Mouse (Mus musculus): ENCODE results near the gene Cdk12. TPM values are rescaled to one million over a fixed set of nuclear protein-coding genes. Genes with fewer than 3 reads are reported as not detected.
"Not testable (repeated sequence)": the region's sequence is repeated elsewhere in the genome, so short reads cannot be mapped to it uniquely, and the experiment has no call there.

Gene Cdk12
- 12.0 and 16.5 TPM in 2 replicates for polyA plus RNA-seq (2014; fragmentation: Nextera tagmentation; extraction: Ambion mirVana)

GRCm38 (mm10) chr11:98202641-98203350, at the start of gene Cdk12:
Gene Cdk12 (plus strand): TSS chr11:98203059.
- Histone ChIP-seq H3K4me1 (replicated peaks; ENCODE audit: control insufficient read depth, insufficient read depth, low read length) (no peaks in the 10 kb centered on the region), H3K27me3 (ENCODE audit: control insufficient read depth, insufficient read depth, low read length) (no peaks in the 10 kb centered on the region), H3K9ac (ENCODE audit: low read depth, low read length) (peak within 1 kb of the TSS; percentile 99), H3K4me2 (replicated peaks; ENCODE audit: low read depth, low read length) (peak within 1 kb of the TSS; percentile 89), H3K36me3 (ENCODE audit: control insufficient read depth, insufficient read depth, low read length) (no peaks in the 10 kb centered on the region), H3K4me3 (ENCODE audit: low read depth, low read length) (peak within 1 kb of the TSS; percentile 97), H3K9me3 (ENCODE audit: control insufficient read depth, low read length) (no peaks in the 10 kb centered on the region), H3K27ac (ENCODE audit: low read depth, low read length) (peak within 1 kb of the TSS; percentile 99)
- under 1% methylated on average over 55 of the region's 63 CpGs for WGBS
- peak; percentile 99 for DNase-seq (ENCODE audit: low spot score)
- ATAC-seq (ENCODE audit: low FRiP score), result peak; percentile 95

GRCm38 (mm10) chr11:98155094-98155493, 47.8 kb upstream of the Cdk12 start:
- Histone ChIP-seq H3K27me3 (ENCODE audit: control insufficient read depth, insufficient read depth, low read length) (no peaks in the 10 kb centered on the region), H3K4me2 (replicated peaks; ENCODE audit: low read depth, low read length) (no peak overlapping the region), H3K36me3 (ENCODE audit: control insufficient read depth, insufficient read depth, low read length) (peaks cover 10% of the 10 kb centered on the region; the same call in 1 of the 2 replicates), H3K4me1 (replicated peaks; ENCODE audit: control insufficient read depth, insufficient read depth, low read length) (no peaks in the 10 kb centered on the region), H3K9ac (ENCODE audit: low read depth, low read length) (no peak overlapping the region), H3K4me3 (ENCODE audit: low read depth, low read length) (no peak overlapping the region), H3K9me3 (ENCODE audit: control insufficient read depth, low read length) (no peaks in the 10 kb centered on the region), H3K27ac (ENCODE audit: low read depth, low read length) (no peak overlapping the region)
- WGBS, result 91% methylated on average over 6 of the region's 6 CpGs
- DNase-seq (ENCODE audit: low spot score) (no peak), ATAC-seq (ENCODE audit: low FRiP score) (no peak)

DNA sequence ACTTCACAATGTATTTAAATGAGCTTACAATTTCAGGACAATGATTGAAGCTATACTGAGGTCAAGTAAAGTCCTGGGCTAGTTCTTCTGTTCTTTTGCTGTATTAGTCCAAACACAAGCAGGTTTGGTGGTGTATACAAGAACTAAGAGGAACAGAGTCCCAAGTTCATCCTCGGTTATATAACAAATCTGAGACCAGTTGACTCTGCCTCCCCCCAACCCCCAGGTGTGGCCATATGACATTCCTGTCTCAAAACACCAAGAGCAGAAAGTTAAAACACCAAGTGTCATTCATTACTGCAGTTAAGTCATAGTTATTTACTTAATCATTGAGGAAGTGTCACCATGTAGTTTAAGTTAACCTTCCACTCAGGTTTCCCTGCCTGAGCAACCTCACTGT, 34.5 kb upstream of the Cdk12 start:
- no peak overlapping the region for H3K4me3 ChIP-seq (ENCODE audit: low read depth, low read length)
- WGBS, result 93% methylated on average over 1 of the region's 1 CpGs
- no peaks in the 10 kb centered on the region for H3K9me3 ChIP-seq (ENCODE audit: control insufficient read depth, low read length)
- H3K27ac ChIP-seq (ENCODE audit: low read depth, low read length), result no peak overlapping the region
- H3K4me2 ChIP-seq (replicated peaks; ENCODE audit: low read depth, low read length), result no peak overlapping the region
- H3K4me1 ChIP-seq (replicated peaks; ENCODE audit: control insufficient read depth, insufficient read depth, low read length), result no peaks in the 10 kb centered on the region
- no peak overlapping the region for H3K9ac ChIP-seq (ENCODE audit: low read depth, low read length)
- H3K36me3 ChIP-seq (ENCODE audit: control insufficient read depth, insufficient read depth, low read length), result peaks cover 12% of the 10 kb centered on the region; the same call in 1 of the 2 replicates
- no peaks in the 10 kb centered on the region for H3K27me3 ChIP-seq (ENCODE audit: control insufficient read depth, insufficient read depth, low read length)
- ATAC-seq (ENCODE audit: low FRiP score) (no peak), DNase-seq (ENCODE audit: low spot score) (no peak)

GRCm38 (mm10) chr11:98182149-98182548, 20.7 kb upstream of the Cdk12 start:
- H3K36me3 ChIP-seq (ENCODE audit: control insufficient read depth, insufficient read depth, low read length), result peaks cover 19% of the 10 kb centered on the region
- H3K27ac ChIP-seq (ENCODE audit: low read depth, low read length); ATAC-seq (ENCODE audit: low FRiP score); H3K9ac ChIP-seq (ENCODE audit: low read depth, low read length); H3K27me3 ChIP-seq (ENCODE audit: control insufficient read depth, insufficient read depth, low read length); H3K4me3 ChIP-seq (ENCODE audit: low read depth, low read length); H3K4me1 ChIP-seq (replicated peaks; ENCODE audit: control insufficient read depth, insufficient read depth, low read length); H3K9me3 ChIP-seq (ENCODE audit: control insufficient read depth, low read length); H3K4me2 ChIP-seq (replicated peaks; ENCODE audit: low read depth, low read length); DNase-seq (ENCODE audit: low spot score): not testable (repeated sequence)
- 98% methylated on average over 3 of the region's 3 CpGs for WGBS

DNA sequence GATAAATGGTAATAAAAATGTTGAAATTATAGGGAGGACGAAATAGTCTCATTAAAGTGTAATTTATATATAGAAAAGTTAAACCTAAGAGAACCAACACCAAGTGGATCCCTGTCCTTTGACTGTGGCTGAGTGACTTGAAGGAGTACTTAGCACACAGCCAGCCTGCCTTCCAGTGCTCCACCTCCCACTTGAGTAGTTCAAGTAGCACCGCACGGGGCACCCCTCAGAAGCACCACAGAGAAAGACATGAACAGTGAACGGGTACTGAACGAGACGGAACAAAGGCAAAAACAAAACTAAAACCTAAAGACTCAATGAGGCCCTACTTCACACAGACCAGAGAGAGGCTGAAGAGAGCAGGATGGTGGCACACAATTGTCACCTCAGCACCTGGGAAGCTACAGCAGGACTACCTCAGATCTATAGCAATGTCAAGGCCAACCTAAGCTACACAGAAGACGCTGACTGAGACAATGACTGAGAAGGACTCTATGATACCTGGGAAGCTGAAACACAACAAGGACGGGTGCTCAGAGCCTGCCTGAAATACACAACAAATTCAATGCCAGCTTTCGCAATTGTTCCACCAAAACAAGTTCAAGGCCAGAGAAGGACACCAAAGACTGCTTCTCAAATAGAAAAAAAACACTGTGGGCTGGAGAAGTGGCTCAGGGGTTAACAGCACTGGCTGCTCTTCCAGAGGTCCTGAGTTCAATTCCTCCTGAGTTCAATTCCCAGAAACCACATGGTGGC, 15.0 kb upstream of the Cdk12 start:
- no peak overlapping the region for H3K9ac ChIP-seq (ENCODE audit: low read depth, low read length)
- H3K4me2 ChIP-seq (replicated peaks; ENCODE audit: low read depth, low read length), result no peak overlapping the region
- peaks cover 12% of the 10 kb centered on the region for H3K36me3 ChIP-seq (ENCODE audit: control insufficient read depth, insufficient read depth, low read length)
- no peaks in the 10 kb centered on the region for H3K9me3 ChIP-seq (ENCODE audit: control insufficient read depth, low read length)
- DNase-seq (ENCODE audit: low spot score) (no peak), ATAC-seq (ENCODE audit: low FRiP score) (no peak)
- no peak overlapping the region for H3K4me3 ChIP-seq (ENCODE audit: low read depth, low read length)
- WGBS, result 96% methylated on average over 9 of the region's 9 CpGs
- no peaks in the 10 kb centered on the region for H3K27me3 ChIP-seq (ENCODE audit: control insufficient read depth, insufficient read depth, low read length)
- H3K4me1 ChIP-seq (replicated peaks; ENCODE audit: control insufficient read depth, insufficient read depth, low read length), result peaks cover 5% of the 10 kb centered on the region; the same call in 1 of the 2 replicates
- H3K27ac ChIP-seq (ENCODE audit: low read depth, low read length), result no peak overlapping the region

GRCm38 (mm10) chr11:98190820-98191219, 12.0 kb upstream of the Cdk12 start:
- 92% methylated on average over 5 of the region's 5 CpGs for WGBS

GRCm38 (mm10) chr11:98192901-98193805, 9.7 kb upstream of the Cdk12 start, which contains the start of gene Med1:
Gene Med1 (minus strand): TSS chr11:98193293.
- H3K27me3 ChIP-seq (ENCODE audit: control insufficient read depth, insufficient read depth, low read length), result no peaks in the 10 kb centered on the region
- peak within 1 kb of the TSS; percentile 66 for H3K4me2 ChIP-seq (replicated peaks; ENCODE audit: low read depth, low read length)
- peaks cover 5% of the 10 kb centered on the region; the same call in 1 of the 2 replicates for H3K4me1 ChIP-seq (replicated peaks; ENCODE audit: control insufficient read depth, insufficient read depth, low read length)
- peak; percentile 93 for DNase-seq (ENCODE audit: low spot score)
- H3K27ac ChIP-seq (ENCODE audit: low read depth, low read length), result peak within 1 kb of the TSS; percentile 84
- under 1% methylated on average over 50 of the region's 53 CpGs for WGBS
- peak within 1 kb of the TSS; percentile 87 for H3K4me3 ChIP-seq (ENCODE audit: low read depth, low read length)
- ATAC-seq (ENCODE audit: low FRiP score), result peak; percentile 96
- no peaks in the 10 kb centered on the region for H3K9me3 ChIP-seq (ENCODE audit: control insufficient read depth, low read length)
- H3K36me3 ChIP-seq (ENCODE audit: control insufficient read depth, insufficient read depth, low read length), result no peaks in the 10 kb centered on the region
- H3K9ac ChIP-seq (ENCODE audit: low read depth, low read length), result peak within 1 kb of the TSS; percentile 90

More at GRCm38 (mm10) chr11:98190820-98191219, 12.0 kb upstream of the Cdk12 start:
- Histone ChIP-seq H3K9ac (ENCODE audit: low read depth, low read length) (no peak overlapping the region), H3K4me2 (replicated peaks; ENCODE audit: low read depth, low read length) (no peak overlapping the region), H3K9me3 (ENCODE audit: control insufficient read depth, low read length) (no peaks in the 10 kb centered on the region), H3K4me3 (ENCODE audit: low read depth, low read length) (no peak overlapping the region), H3K36me3 (ENCODE audit: control insufficient read depth, insufficient read depth, low read length) (no peaks in the 10 kb centered on the region), H3K4me1 (replicated peaks; ENCODE audit: control insufficient read depth, insufficient read depth, low read length) (peaks cover 5% of the 10 kb centered on the region; the same call in 1 of the 2 replicates), H3K27ac (ENCODE audit: low read depth, low read length) (no peak overlapping the region), H3K27me3 (ENCODE audit: control insufficient read depth, insufficient read depth, low read length) (no peaks in the 10 kb centered on the region)
- ATAC-seq (ENCODE audit: low FRiP score) (no peak), DNase-seq (ENCODE audit: low spot score) (no peak)
